Mouse (Mus musculus) CH12.LX (cell line): ENCODE data around the gene Atf4. TPM values are rescaled to one million over a fixed set of nuclear protein-coding genes. Genes with fewer than 3 reads are reported as not detected.

ENCODE experiments used
- DNase-seq: peaks from one replicate; pipeline ENCODE4 v3.0.0-alpha.2; 2013; ENCODE audit errors: extremely low read depth
- H3K27ac ChIP-seq: 2 replicates; pipeline ENCODE4 v1.5.1; 2012; ENCODE audit warnings: low read depth, mild to moderate bottlenecking, control low read depth, moderate library complexity; ENCODE audit not compliant: insufficient read depth
- H3K27me3 ChIP-seq: replicated peaks from 2 replicates; pipeline ENCODE3; 2012; ENCODE audit warnings: inconsistent platforms
- H3K36me3 ChIP-seq, 2 experiments: replicated peaks in 1 of 2; 2 replicates each; pipeline versions ENCODE3 to v1.6.1; 2012; ENCODE audit warnings: inconsistent platforms in 1 of 2, low read length in 1 of 2, mild to moderate bottlenecking in 1 of 2, mixed read lengths in 1 of 2, moderate library complexity in 1 of 2; ENCODE audit not compliant: control insufficient read depth in 1 of 2, insufficient read depth in 1 of 2
- H3K4me1 ChIP-seq, 2 experiments: 2 replicates each; pipeline ENCODE4 v1.6.1; 2012; ENCODE audit warnings: inconsistent platforms in 1 of 2, moderate library complexity in 1 of 2; ENCODE audit not compliant: insufficient read depth in 2 of 2, control insufficient read depth in 1 of 2
- H3K4me2 ChIP-seq: 2 replicates; pipeline ENCODE4 v1.6.1; 2012; ENCODE audit warnings: low read depth, mild to moderate bottlenecking, control low read depth; ENCODE audit not compliant: poor library complexity, insufficient read depth, severe bottlenecking
- H3K4me3 ChIP-seq, 3 experiments: fragments of 150-350 bp in 1 of 3; sonication (generic) in 1 of 3; replicated peaks in 1 of 3; 2 replicates each; pipeline versions ENCODE3 to v1.5.1; 2011 to 2012; ENCODE audit warnings: low read depth in 2 of 3, low read length in 2 of 3, mild to moderate bottlenecking in 2 of 3, moderate library complexity in 2 of 3, control low read depth in 1 of 3, improper control_type of control experiment in 1 of 3, inconsistent platforms in 1 of 3, mixed read lengths in 1 of 3; ENCODE audit not compliant: poor library complexity in 1 of 3
- H3K79me2 ChIP-seq: replicated peaks from 2 replicates; pipeline ENCODE4 v1.6.1; 2012; ENCODE audit warnings: mild to moderate bottlenecking, moderate library complexity; ENCODE audit not compliant: control insufficient read depth, poor library complexity, insufficient read depth, severe bottlenecking; ENCODE audit errors: extremely low read depth
- H3K9ac ChIP-seq: 2 replicates; pipeline ENCODE4 v1.6.1; 2012; ENCODE audit warnings: low read depth, mild to moderate bottlenecking, control low read depth, moderate library complexity; ENCODE audit not compliant: insufficient read depth
- H3K9me3 ChIP-seq: replicated peaks from 2 replicates; pipeline ENCODE3; 2012; ENCODE audit warnings: low read length, inconsistent platforms, mixed read lengths
- CHD1 ChIP-seq: IDR thresholded peaks from 2 replicates; pipeline ENCODE4 v1.6.1; 2012; ENCODE audit warnings: low read depth, low read length, improper control_type of control experiment, inconsistent platforms
- CHD2 ChIP-seq: IDR thresholded peaks from 2 replicates; pipeline ENCODE4 v1.6.1; 2011; ENCODE audit warnings: low read length, improper control_type of control experiment
- ETS1 ChIP-seq: conservative IDR thresholded peaks from 2 replicates; pipeline ENCODE4 v1.6.1; 2012; ENCODE audit warnings: low read depth, mild to moderate bottlenecking, inconsistent platforms, low read length, improper control_type of control experiment, moderate library complexity
- GABPA ChIP-seq: IDR thresholded peaks from 2 replicates; pipeline ENCODE4 v1.6.1; 2012; ENCODE audit warnings: low read depth, low read length, improper control_type of control experiment, inconsistent platforms; ENCODE audit not compliant: insufficient replicate concordance
- KAT2A ChIP-seq: IDR thresholded peaks from 2 replicates; pipeline ENCODE4 v1.6.1; 2012; ENCODE audit warnings: low read length, improper control_type of control experiment, inconsistent platforms; ENCODE audit not compliant: insufficient replicate concordance
- MAFK ChIP-seq: IDR thresholded peaks from 2 replicates; pipeline ENCODE4 v1.6.1; 2011; ENCODE audit warnings: low read length, improper control_type of control experiment; ENCODE audit not compliant: insufficient replicate concordance
- MAX ChIP-seq: IDR thresholded peaks from 2 replicates; pipeline ENCODE4 v1.6.1; 2011; ENCODE audit warnings: low read length, improper control_type of control experiment
- MXI1 ChIP-seq: IDR thresholded peaks from 2 replicates; pipeline ENCODE4 v1.6.1; 2011; ENCODE audit warnings: mild to moderate bottlenecking, low read depth, low read length, improper control_type of control experiment
- NELFE ChIP-seq: IDR thresholded peaks from 2 replicates; pipeline ENCODE4 v1.6.1; 2011; ENCODE audit warnings: low read depth, low read length, improper control_type of control experiment
- POLR2A ChIP-seq: IDR thresholded peaks from 2 replicates; pipeline ENCODE4 v1.6.1; 2011; ENCODE audit warnings: low read depth, mild to moderate bottlenecking, improper control_type of control experiment, low read length
- POLR2AphosphoS2 ChIP-seq: IDR thresholded peaks from 2 replicates; pipeline ENCODE4 v1.6.1; 2011; ENCODE audit warnings: low read depth, low read length, improper control_type of control experiment
- RAD21 ChIP-seq: IDR thresholded peaks from 2 replicates; pipeline ENCODE4 v1.6.1; 2011; ENCODE audit warnings: low read depth, mild to moderate bottlenecking, low read length, improper control_type of control experiment, moderate library complexity
- UBTF ChIP-seq: IDR thresholded peaks from 2 replicates; pipeline ENCODE4 v1.6.1; 2012; ENCODE audit warnings: low read depth, mild to moderate bottlenecking, inconsistent platforms, low read length, improper control_type of control experiment, moderate library complexity
- ZMIZ1 ChIP-seq: IDR thresholded peaks from 2 replicates; pipeline ENCODE4 v1.6.1; 2012; ENCODE audit warnings: low read depth, mild to moderate bottlenecking, inconsistent platforms, low read length, improper control_type of control experiment
- dilution Hi-C: fragments of 300-500 bp; cut with MboI; formaldehyde crosslinking; loops from 2 replicates; pipeline ENCODE4 v1.14.3; 2020; ENCODE audit warnings: low sequenced_read_pairs; ENCODE audit not compliant: extremely low pct_unique_long_range_greater_than_20kb, extremely low pct_ligation_motif_present
- in situ Hi-C: fragments of 300-500 bp; cut with MboI; formaldehyde crosslinking; loops from 3 replicates; pipeline ENCODE4 v1.14.3; 2019; ENCODE audit warnings: low sequenced_read_pairs, low pct_ligation_motif_present, low pct_unique_long_range_greater_than_20kb, mixed read lengths
- polyA plus RNA-seq: library from polyadenylated mRNA; unstranded; fragments of >175 nt; gene quantifications from 2 replicates; pipeline ENCODE4 v1.2.1, GENCODE M21; 2012; ENCODE audit warnings: low read depth; ENCODE audit not compliant: insufficient read length
- total RNA-seq, 2 experiments: library from RNA; depleted of rRNA; stranded (reverse); fragments of 300-350 nt in 1 of 2; fragments of >200 nt in 1 of 2; gene quantifications; 2 replicates each; pipeline ENCODE4 v1.2.3; 2012 to 2014

Gene Atf4
- total and polyA plus RNA-seq, 3 experiments = 357 to 819 (median 486) TPM

DNA sequence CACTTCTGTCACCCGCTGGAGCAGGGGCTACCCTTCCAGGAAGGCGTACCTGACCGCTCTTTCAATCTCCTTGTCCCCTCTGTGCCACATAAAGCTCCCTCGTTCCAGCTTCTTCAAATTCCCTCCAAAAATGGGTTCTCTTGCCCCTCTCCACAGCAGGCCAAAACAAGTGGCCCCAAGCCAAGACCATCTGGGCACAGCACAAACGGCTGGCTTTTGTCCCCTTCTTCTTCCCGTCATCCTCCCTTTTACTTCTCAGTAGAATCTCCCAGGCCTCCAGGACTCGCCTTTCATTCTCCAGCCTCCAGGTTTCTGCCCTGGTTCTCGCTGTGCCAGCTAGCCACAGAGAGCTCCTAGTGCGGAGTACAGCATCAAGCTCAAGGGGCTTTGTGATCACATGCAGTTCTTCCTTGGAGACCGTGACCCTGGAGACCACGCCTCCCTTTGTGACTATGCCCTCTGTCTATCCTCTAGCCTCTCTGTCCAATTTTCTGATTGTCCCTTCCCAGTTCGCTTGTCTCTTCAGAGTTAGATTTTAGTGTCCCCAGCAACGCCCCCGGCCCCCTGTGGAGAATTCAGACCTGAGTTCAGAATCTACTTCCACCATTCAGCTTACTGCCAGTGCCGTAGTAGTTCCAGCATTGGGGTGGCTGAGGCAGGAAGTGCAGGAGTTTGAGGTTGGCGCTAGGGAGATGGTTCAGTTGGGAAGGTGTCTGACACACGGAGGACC lies 26.7 kb upstream of the Atf4 start:
- no peak overlapping the region for H3K9ac ChIP-seq
- dilution Hi-C loops (no loop called here), in situ Hi-C loops (loop anchor here (10.0 kb wide), 1 partner anchor 133 kb away; the partner anchor contains the start of genes Rpl3 and Syngr1)
- H3K9me3 ChIP-seq = no peaks in the 10 kb centered on the region
- TF ChIP-seq UBTF = no peak
- no peak overlapping the region for H3K4me2 ChIP-seq
- no peaks in the 10 kb centered on the region for H3K79me2 ChIP-seq
- no peak for DNase-seq
- no peaks in the 10 kb centered on the region for H3K27me3 ChIP-seq
- no peaks in the 10 kb centered on the region for H3K36me3 ChIP-seq
- H3K4me3 ChIP-seq = no peak overlapping the region
- H3K4me1 ChIP-seq = peaks cover 2 to 21% of the 10 kb centered on the region in 2 experiments; a peak in 2 of 4 replicates
- H3K27ac ChIP-seq = no peak overlapping the region

DNA sequence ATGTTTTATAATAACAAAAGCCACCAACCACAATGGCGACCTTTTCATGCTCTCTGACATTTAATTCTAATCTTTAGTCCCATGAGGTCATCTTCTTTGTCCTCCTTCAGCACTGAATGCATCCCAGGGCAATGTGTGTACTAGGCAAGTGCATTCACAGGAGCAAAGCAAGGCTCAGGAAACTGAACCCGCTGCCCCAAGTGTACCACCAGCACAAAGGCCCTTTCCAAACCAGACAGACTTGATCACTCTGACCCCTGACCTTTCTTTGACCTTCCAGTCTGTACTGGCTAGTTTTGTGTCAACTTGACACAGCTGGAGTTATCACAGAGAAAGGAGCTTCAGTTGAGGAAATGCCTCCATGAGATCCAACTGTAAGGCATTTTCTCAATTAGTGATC lies 22.7 kb upstream of the Atf4 start:
- H3K79me2 ChIP-seq = peaks cover 28% of the 10 kb centered on the region
- H3K4me2 ChIP-seq = no peak overlapping the region
- no peak overlapping the region for H3K4me3 ChIP-seq
- H3K9me3 ChIP-seq = no peaks in the 10 kb centered on the region
- in situ Hi-C loops (loop anchor here (10.0 kb wide), 1 partner anchor 288 kb away; no protein-coding TSS in a partner anchor), dilution Hi-C loops (no loop called here)
- peaks cover 4 to 32% of the 10 kb centered on the region in 2 experiments; a peak in 3 of 4 replicates for H3K4me1 ChIP-seq
- no peaks in the 10 kb centered on the region for H3K27me3 ChIP-seq
- no peak overlapping the region for H3K9ac ChIP-seq
- TF ChIP-seq ZMIZ1 = no peak
- no peak for TF ChIP-seq POLR2AphosphoS2
- TF ChIP-seq MXI1 = no peak
- no peak for TF ChIP-seq POLR2A
- TF ChIP-seq MAX = no peak
- TF ChIP-seq KAT2A = no peak
- TF ChIP-seq CHD2 = no peak
- TF ChIP-seq RAD21 = no peak
- no peak for TF ChIP-seq GABPA
- no peak for TF ChIP-seq MAFK
- no peak for TF ChIP-seq NELFE
- TF ChIP-seq ETS1 = no peak
- no peak for TF ChIP-seq CHD1
- H3K27ac ChIP-seq = no peak overlapping the region
- H3K36me3 ChIP-seq = peaks cover 19 to 23% of the 10 kb centered on the region in 2 experiments
- no peak for DNase-seq
